Mouse (Mus musculus) fat pad, adult 2 months (tissue): Measurements from ENCODE around the gene Tex19.1.

ENCODE experiments used
- DNase-seq: peaks from one replicate; pipeline ENCODE4 v3.0.0-alpha.2; 2011; ENCODE audit warnings: low read depth, low spot score; ENCODE audit errors: extremely low read depth

The Tex19.1 gene

DNA sequence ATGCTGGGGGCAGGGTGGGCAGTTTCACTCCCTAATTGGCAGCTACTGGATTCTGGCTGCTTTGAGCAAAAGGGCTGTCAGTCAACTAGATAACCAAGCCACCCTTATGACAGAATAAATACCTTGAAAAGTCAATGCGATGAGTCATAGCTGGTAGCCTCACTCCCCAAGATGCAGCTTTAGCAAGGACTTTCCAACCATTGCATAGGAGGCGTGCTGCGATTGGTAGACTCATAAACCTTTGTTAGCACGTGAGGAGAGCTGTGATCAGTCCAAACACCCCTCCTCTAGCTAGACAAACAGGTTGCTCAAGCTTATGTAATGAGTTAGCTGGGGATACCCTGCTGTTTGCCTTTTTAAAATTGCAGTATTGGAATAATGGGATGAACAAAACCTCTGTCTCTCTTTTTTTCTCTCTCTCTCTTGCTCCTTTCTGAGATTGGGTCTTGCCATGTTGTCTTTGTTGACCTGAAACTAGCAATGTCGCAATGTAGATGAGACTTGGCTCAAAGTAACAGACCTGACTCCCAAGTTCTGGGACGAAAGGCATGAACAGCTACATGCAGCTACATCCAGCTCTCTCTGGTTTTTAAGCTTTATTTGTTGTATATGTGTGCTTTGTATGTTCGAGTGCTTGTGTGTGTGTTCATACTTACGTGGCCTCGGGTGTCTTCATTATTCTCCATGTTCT lies 2.5 kb upstream of the Tex19.1 start:
- peak; percentile 16 for DNase-seq

DNA sequence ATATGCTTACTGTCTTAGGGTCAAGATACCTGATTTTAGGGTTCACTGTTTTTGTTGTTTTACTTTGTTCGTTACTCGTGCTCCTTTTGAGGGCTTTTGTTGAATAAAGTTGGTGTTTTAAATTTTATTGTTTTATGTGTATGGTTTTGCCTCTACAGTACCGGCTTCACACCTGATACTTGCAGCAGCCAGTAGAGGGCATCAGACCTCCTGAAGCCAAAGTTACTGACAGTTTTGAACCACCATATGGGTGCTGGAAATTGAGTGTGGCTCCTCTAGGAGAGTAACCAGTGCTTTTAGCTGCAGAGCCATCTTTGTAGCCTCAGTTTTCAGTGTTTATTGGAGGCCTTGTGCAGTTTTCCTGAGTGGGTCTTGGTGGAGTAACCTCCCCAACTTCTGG lies 2.2 kb downstream of the Tex19.1 start:
- DNase-seq = no peak

DNA sequence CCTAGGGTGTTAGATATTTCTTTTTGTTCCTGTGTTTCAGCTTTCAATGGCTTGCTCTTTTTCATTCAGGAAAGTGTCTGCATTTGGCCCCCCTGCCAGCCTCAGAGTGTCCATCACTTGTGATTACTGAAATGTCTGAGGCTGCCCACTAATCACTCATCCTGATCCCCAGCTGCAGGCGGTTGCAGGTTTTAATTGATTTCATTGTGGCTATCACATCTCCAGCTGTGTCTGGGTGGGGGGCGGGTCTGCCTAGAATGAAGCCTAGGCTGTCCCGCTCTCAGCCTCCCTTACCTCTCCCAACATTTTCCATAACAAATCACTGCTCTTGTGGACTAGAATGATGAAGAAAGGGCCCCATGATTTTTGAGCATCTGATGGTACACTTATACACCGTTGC lies 8.3 kb downstream of the Tex19.1 start:
- DNase-seq = no peak

DNA sequence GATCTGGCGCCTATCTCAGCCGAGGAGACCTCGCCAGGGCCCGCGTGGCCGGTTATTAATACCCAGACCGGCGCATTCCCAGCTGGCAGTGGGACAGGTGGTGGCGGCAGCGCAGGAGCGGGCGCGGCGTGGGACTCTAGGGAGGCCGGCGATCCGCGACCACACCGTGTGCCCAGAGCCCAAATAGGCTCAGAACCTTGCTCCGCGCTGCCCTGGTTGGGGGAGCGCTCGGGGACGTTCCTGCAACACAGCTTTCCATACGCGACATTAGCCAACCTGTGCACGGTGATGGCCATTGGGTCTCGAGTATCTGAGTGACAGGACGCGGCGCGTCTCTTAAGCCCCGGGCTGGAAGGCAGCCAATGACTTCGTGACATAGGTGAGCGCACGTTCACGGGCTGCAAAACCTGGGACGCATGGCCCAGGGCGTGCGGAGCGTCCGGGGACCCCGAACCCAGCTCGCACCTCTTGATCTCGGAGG lies 10.5 kb downstream of the Tex19.1 start:
- DNase-seq = no peak

DNA sequence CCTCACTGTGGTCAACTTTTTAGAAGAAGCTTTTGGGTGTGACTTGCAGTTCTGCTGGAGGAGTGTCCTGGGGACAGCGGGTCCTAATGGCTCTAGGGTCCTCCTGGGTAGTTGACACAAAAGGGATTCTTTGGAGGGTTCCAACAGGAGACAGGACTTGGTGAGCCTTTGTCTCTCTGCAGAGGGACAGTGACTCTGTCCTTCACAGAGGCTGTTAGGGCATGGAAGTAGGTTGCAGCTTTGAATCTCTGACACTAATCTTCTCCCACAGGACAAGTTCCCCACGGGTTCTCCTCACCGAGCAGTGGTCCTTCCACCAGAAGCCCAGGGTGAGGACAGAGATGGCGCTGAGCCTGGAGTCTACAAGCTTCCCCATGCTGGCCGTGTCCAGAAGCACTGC lies 14.0 kb downstream of the Tex19.1 start, which contains the start of gene Uts2r:
Uts2r (plus strand) TSS at position 301 of the 400 bp plus-strand sequence.
- DNase-seq = no peak

DNA sequence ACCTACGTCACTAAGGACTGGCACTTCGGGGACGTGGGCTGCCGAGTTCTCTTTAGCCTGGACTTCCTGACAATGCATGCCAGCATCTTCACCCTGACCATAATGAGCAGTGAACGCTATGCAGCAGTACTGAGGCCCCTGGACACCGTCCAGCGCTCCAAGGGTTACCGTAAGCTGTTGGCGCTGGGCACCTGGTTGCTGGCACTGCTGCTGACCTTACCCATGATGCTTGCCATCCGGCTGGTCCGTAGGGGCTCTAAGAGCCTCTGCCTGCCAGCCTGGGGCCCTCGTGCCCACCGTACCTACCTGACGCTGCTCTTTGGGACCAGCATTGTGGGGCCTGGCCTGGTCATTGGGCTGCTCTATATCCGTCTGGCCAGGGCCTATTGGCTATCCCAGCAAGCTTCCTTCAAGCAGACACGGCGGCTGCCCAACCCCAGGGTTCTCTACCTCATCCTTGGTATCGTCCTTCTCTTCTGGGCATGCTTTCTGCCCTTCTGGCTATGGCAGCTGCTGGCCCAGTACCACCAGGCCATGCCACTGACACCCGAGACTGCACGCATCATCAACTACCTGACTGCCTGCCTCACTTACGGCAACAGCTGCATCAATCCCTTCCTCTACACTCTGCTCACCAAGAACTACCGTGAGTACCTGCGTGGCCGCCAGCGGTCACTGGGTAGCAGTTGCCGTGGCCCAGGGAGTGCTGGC lies 14.8 kb downstream of the Tex19.1 start:
- no peak for DNase-seq

DNA sequence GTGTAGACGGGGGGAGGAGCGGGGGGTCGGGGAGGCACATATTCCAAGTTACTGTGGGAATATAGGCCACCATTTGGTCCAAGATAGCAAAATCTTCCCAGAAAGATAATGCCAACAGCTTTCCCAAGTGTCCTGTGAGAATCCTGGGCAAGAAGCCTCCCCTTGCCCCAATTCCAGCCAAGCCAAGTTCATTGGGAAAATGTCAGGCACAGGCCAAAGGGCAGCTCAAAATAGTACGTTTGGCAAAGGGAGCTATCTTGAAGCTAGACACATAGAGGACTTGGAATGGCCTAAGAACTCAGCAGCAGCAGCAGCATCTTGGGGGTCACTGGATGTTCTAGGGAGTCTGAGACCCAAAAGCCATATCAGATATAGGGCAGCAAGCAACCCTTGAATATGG lies 17.8 kb downstream of the Tex19.1 start:
- DNase-seq = no peak

DNA sequence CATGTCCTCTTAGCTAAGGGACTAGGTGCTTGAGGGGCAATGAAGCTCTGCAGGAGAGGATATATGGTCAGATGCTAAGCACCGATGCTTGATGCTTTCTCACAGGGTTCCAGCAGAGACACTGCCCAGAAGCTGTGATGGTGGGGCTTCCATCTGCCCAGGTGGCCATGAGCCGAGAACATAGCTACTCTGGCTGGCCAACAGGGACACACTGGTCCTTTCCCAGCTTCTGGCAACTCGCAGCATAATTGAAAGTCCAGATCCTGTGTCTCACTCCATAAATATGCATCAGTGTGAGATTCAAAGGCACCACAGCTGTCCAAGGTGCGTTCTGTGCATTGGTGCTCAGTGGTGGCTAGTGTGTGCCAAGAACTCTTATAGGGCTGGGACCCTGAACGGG lies 27.3 kb downstream of the Tex19.1 start:
- DNase-seq = no peak

DNA sequence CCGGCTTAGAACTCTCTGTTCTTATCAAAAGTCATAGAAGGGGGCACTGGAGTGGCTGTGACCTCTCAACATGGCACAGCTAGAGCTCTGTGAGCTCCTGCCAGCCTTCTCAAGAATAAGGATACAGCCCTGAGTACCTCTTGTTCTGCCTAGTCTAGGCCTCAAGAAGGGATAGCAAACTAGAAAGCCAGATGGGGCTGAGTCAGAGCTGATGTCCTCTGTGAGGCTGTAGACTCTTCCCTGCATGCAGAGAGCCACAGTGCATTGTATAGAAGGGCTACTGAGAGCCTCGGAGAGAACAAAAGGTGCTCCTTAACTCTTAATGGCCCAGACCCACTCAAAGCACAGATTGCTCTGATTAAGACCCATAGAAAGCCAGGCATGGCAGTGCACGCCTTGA lies 28.3 kb downstream of the Tex19.1 start:
- DNase-seq = no peak

DNA sequence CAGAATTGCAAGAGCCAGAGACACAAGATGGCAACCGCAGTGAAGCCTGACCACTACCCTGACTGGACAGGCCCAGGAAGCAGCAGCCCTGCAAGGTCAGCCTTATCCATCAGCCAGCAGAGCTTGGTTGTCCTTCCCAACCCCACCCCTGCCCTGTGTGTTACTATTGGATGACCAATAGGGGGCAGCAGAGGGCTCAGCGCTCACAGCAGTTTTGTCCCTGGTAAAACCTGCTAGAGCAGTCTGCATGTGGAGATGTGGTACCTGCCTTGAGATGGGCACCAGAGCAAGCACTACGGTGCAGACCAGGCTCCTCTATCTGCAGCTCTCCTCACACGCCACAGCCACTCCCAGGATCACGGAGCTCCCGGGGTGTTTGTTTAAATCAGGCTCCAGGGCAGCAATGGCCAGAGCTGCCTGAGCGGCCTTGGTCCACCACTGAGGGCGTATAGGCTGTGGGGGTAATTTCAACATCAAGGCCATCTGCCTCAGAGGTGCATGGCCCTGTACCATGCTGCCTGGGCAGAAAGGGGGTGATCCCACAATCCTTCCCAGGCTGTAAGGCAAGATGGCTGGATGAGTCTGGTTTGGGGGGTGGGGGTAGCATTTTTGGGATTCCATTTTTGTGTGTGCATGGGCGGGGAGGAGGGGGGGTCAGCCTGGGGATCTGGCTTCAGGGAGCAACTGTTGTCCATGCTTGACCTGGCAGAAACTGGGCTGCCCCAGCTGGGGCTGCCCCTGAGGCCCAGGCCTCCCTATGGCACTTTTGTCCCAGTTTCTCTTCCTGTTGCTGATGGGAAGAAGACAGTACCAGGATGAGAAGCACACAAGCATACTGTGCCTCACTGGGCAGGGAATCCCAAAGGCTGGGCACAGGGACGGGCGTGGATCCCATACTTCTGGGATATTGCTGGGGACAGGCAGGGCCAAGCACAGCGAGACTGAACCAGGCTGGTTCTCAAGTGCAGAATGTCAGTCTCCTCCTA lies 30.6 kb downstream of the Tex19.1 start:
- DNase-seq = no peak

DNA sequence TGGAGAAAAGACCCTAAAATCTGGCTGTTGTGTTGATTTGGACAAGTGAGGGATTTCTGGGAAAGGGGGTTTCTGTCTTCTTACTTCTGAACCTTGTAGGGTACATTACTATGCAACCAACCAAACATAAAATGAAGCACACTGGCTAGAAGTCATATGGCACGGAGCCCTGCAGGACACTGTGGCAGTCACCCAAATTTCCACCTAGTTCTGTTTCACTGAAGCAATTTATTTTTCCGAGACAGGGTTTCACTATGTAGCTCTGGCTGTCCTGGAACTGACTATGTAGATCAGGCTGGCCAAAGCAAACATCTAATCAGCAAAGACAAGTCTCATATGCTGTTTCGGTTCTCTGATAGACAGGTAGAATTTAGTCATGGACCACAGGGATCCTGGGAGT lies 43.7 kb downstream of the Tex19.1 start:
- peak; percentile 23 for DNase-seq

DNA sequence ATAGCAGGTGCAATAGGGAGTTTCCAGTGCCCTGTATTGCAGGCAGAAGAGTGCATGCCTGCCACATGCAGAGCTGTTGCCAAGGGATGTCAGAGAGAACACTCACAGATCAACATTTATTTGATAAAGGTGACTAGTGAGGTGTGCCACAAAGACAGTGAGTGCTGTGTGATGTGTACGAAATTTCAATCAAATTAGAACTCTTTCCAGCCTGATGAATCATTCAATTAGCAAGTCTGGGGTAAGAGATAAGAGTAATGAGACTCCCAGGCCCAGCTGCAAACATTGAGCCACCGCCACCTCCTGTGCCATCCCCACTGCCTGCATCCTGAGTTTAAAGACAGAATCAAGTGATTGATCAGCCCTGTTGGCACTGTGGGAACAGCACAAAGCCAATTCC lies 46.8 kb downstream of the Tex19.1 start:
- no peak for DNase-seq

DNA sequence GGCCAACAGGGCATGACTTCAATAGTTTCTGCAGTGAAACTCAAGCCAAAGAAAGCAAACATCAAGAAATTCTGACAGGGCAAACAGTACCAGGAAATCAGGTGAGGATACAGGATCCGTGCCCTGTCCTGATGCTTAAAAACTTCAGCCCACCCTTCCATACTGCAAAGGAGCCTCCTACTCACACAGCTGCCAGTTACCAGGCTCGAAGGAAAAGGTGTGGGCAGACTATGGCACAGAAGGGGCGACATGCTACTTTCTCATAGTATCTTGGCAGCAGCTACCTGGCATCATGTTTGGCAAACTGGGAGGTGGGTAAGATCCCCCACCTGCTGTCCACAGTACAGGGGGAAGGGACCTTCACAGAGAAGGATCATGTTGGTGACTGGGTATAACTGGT lies 47.5 kb downstream of the Tex19.1 start:
- DNase-seq = no peak
